ENCODE assay signal across 14 mouse cellular contexts in genomic region chr12:71922827-71923381, GRCm38 (mm10).
DNase-seq lines count a peak whose midpoint lies in the region; ATAC-seq lines count a peak whose summit lies in the region.
"Had no signal": no experiment of that assay in that cellular context is flagged by ENCODE, and none has a peak within 500 bp of the region (broad histone marks: within the 10 kb centered on the region; RNA-seq: fewer than 3 reads in every experiment).

No protein-coding gene starts in this region.

- no peak overlapping the region for H3K4me3 ChIP-seq in heart, embryonic 16.5 days (ENCODE audit: low read length)
- H3K4me3 ChIP-seq in hindbrain, embryonic 11.5 days (ENCODE audit: low read depth, low read length) = no peak overlapping the region
- no peak overlapping the region for H3K4me3 ChIP-seq in midbrain, embryonic 13.5 days (replicated peaks)
- no peak overlapping the region for H3K4me3 ChIP-seq in intestine, embryonic 16.5 days (ENCODE audit: low read length)
- H3K4me3 ChIP-seq: embryonic facial prominence, embryonic 13.5 days; gastrocnemius, adult 2 months; liver, embryonic 12.5 days had no signal

- peak overlapping the region; percentile 23; the same call in 1 of the 2 replicates for H3K27ac ChIP-seq in heart, embryonic 16.5 days (ENCODE audit: low read length)
- H3K27ac ChIP-seq in hindbrain, embryonic 11.5 days (ENCODE audit: low read depth, low read length) = 0 out of 2 replicates have a peak overlapping the region, but pooled peaks have one; percentile 2
- peak overlapping the region; percentile 48 for H3K27ac ChIP-seq in midbrain, embryonic 13.5 days
- H3K27ac ChIP-seq in intestine, embryonic 16.5 days (ENCODE audit: low read length) = no peak overlapping the region
- H3K27ac ChIP-seq: embryonic facial prominence, embryonic 13.5 days; gastrocnemius, adult 2 months; liver, embryonic 12.5 days had no signal

- no peak for ATAC-seq in heart, embryonic 16.5 days (replicated peaks; ENCODE audit: extremely low read depth, insufficient read depth, low FRiP score)
- ATAC-seq in hindbrain, embryonic 11.5 days (ENCODE audit: low FRiP score) = peak; percentile 78
- peak; percentile 80 for ATAC-seq in midbrain, embryonic 13.5 days
- ATAC-seq in CD4-positive, CD25-positive, alpha-beta regulatory T cell, adult 4 months = no peak
- ATAC-seq in intestine, embryonic 16.5 days = no peak
- ATAC-seq: liver, embryonic 12.5 days had no signal

- H3K27me3 ChIP-seq in heart, embryonic 16.5 days (ENCODE audit: control insufficient read depth, insufficient read depth, low read length) = no peaks in the 10 kb centered on the region
- H3K27me3 ChIP-seq in hindbrain, embryonic 11.5 days (ENCODE audit: control insufficient read depth, insufficient read depth, low read length) = no peaks in the 10 kb centered on the region
- H3K27me3 ChIP-seq in midbrain, embryonic 13.5 days = no peaks in the 10 kb centered on the region
- no peaks in the 10 kb centered on the region for H3K27me3 ChIP-seq in intestine, embryonic 16.5 days (replicated peaks; ENCODE audit: control insufficient read depth, insufficient read depth, low read length)
- H3K27me3 ChIP-seq: embryonic facial prominence, embryonic 13.5 days; liver, embryonic 12.5 days had no signal

- H3K9ac ChIP-seq in heart, embryonic 16.5 days (ENCODE audit: low read length) = no peak overlapping the region
- no peak overlapping the region for H3K9ac ChIP-seq in hindbrain, embryonic 11.5 days (ENCODE audit: low read depth, low read length)
- H3K9ac ChIP-seq in midbrain, embryonic 13.5 days (replicated peaks) = no peak overlapping the region
- H3K9ac ChIP-seq in intestine, embryonic 16.5 days (ENCODE audit: low read depth, low read length) = no peak overlapping the region
- H3K9ac ChIP-seq: embryonic facial prominence, embryonic 13.5 days; liver, embryonic 12.5 days had no signal

- no peak for DNase-seq in heart, adult 11 months
- DNase-seq in embryo, embryonic 11 days = peak; percentile 39
- DNase-seq in hindbrain, embryonic 11.5 days (ENCODE audit: low spot score) = peak; percentile 60
- DNase-seq: adrenal gland, postnatal 10 days; cerebellum, adult 9-10 months; gastrocnemius, adult 2 months; left cerebral cortex, postnatal 4 days; thymus, postnatal 25 days had no signal

- H3K36me3 ChIP-seq in heart, embryonic 16.5 days (ENCODE audit: control insufficient read depth, insufficient read depth) = peaks cover 2% of the 10 kb centered on the region; the same call in 1 of the 2 replicates
- H3K36me3 ChIP-seq in hindbrain, embryonic 11.5 days (ENCODE audit: control insufficient read depth, insufficient read depth, low read length) = no peaks in the 10 kb centered on the region
- no peaks in the 10 kb centered on the region for H3K36me3 ChIP-seq in midbrain, embryonic 13.5 days
- H3K36me3 ChIP-seq in intestine, embryonic 16.5 days (ENCODE audit: control insufficient read depth, insufficient read depth, low read length) = no peaks in the 10 kb centered on the region

- no peaks in the 10 kb centered on the region for H3K9me3 ChIP-seq in heart, embryonic 16.5 days (replicated peaks; ENCODE audit: control insufficient read depth, low read length)
- no peaks in the 10 kb centered on the region for H3K9me3 ChIP-seq in hindbrain, embryonic 11.5 days (ENCODE audit: control insufficient read depth, low read length)
- H3K9me3 ChIP-seq in midbrain, embryonic 13.5 days = no peaks in the 10 kb centered on the region
- no peaks in the 10 kb centered on the region for H3K9me3 ChIP-seq in intestine, embryonic 16.5 days (ENCODE audit: control insufficient read depth, low read length)
- H3K9me3 ChIP-seq: embryonic facial prominence, embryonic 13.5 days; liver, embryonic 12.5 days had no signal

- peaks cover 65% of the 10 kb centered on the region for H3K4me1 ChIP-seq in heart, embryonic 16.5 days (ENCODE audit: control insufficient read depth, insufficient read depth, low read length)
- peaks cover 5% of the 10 kb centered on the region for H3K4me1 ChIP-seq in hindbrain, embryonic 11.5 days (replicated peaks; ENCODE audit: control insufficient read depth, insufficient read depth, low read length)
- peaks cover 65% of the 10 kb centered on the region for H3K4me1 ChIP-seq in midbrain, embryonic 13.5 days (replicated peaks)
- no peaks in the 10 kb centered on the region for H3K4me1 ChIP-seq in intestine, embryonic 16.5 days (ENCODE audit: control insufficient read depth, insufficient read depth, low read length)

- H3K4me2 ChIP-seq in heart, embryonic 16.5 days (ENCODE audit: low read depth, low read length) = no peak overlapping the region
- no peak overlapping the region for H3K4me2 ChIP-seq in hindbrain, embryonic 11.5 days (replicated peaks; ENCODE audit: low read depth, low read length)
- H3K4me2 ChIP-seq in midbrain, embryonic 13.5 days (replicated peaks) = no peak overlapping the region
- no peak overlapping the region for H3K4me2 ChIP-seq in intestine, embryonic 16.5 days (ENCODE audit: low read depth, low read length)
- H3K4me2 ChIP-seq: embryonic facial prominence, embryonic 13.5 days; liver, embryonic 12.5 days had no signal

- 88% methylated on average over 5 of the region's 5 CpGs for WGBS in heart, embryonic 16.5 days
- WGBS in hindbrain, embryonic 11.5 days = 44% methylated on average over 5 of the region's 5 CpGs
- WGBS in midbrain, embryonic 13.5 days = 36% methylated on average over 5 of the region's 5 CpGs
- WGBS in intestine, embryonic 16.5 days = 84% methylated on average over 5 of the region's 5 CpGs

Comparison
In these comparisons a context has a peak if more than half of its experiments do, and no peak if none do; other contexts are left out.
1. ATAC-seq: peak in hindbrain, embryonic 11.5 days (single experiment) and midbrain, embryonic 13.5 days (single experiment); none in heart, embryonic 16.5 days (single experiment), CD4-positive, CD25-positive, alpha-beta regulatory T cell, adult 4 months (single experiment) and intestine, embryonic 16.5 days (single experiment).